Mouse (Mus musculus): ENCODE results near the gene Crybg3.
"Not testable (repeated sequence)": the region's sequence is repeated elsewhere in the genome, so short reads cannot be mapped to it uniquely, and the experiment has no call there.

Gene Crybg3

DNA sequence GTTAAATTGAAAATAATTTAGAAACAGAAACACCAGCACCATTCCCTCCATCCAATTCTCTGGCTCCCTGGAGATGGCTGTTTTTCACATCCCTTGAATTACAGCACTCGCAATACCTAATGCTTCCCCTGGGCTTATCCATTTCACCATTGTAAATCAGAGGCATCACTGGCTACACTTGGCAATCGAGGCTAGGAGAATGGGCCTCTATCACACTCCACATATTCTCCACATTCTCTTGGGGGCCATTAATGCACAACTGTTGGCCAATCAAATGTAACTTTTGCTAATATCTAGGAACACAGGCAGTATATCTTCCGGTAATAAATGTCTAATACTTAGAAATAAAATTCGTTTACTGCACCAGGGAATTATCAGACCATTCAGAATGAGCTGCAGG is 137.2 kb downstream of the Crybg3 start:
- in situ Hi-C loops (cut with MboI, MseI): no loop called here

DNA sequence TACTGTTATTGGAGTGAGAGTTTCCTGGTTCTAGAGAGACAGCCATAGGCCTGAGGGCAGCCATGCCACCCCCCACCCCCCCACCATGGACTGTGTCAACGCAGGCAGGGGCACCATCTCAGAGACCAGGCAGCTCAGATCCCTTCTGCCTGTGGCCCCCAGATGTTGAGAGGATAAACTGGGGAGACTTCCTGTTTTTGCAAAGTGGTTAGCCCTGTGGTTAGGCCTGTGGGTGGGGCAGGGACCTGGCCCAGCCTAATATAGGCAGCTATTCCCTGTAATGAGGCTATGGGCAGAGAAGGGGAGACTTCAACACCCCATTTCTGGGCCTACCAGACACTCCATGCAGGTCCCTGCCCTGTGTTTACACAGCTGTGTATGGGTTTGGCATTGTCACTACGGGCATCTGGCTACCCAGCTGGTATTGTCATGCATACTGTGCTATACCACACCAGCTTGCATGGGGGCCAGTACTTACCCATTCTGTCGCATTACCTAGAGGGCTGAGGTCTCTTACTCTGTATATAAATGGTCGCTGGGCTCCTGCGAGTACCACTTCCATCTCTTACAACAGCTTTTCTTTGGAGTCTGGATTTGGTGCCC is 141.4 kb downstream of the Crybg3 start:
- in situ Hi-C loops (cut with MboI, MseI): not testable (repeated sequence)

DNA sequence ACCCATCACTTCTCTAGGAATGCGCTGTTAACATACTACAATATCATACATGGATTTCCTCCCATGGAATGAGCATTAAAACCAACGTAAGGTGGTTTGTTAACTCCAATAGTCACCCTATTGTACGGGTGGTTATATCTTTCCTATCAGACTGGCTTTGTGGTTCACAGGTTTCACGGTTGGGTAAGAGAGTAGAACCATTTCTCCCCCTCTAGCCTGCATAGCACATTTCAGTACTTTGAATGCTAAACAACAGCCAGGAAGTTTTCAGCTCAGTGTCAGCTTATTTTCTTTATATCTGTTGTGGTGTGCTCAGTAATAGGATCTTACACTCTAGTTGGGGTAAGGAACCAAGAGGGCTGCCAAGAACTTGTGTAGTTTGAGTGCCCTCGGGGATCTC is 149.0 kb downstream of the Crybg3 start:
- in situ Hi-C loops (cut with MboI, MseI): no loop called here

- in situ Hi-C loops (cut with MboI, MseI): no loop called here
Observed at GRCm38 (mm10) chr16:59449092-59449491, 151.7 kb downstream of the Crybg3 start.

- in situ Hi-C loops (cut with MboI, MseI): no loop called here
Observed at GRCm38 (mm10) chr16:59448181-59448580, 152.6 kb downstream of the Crybg3 start.

DNA sequence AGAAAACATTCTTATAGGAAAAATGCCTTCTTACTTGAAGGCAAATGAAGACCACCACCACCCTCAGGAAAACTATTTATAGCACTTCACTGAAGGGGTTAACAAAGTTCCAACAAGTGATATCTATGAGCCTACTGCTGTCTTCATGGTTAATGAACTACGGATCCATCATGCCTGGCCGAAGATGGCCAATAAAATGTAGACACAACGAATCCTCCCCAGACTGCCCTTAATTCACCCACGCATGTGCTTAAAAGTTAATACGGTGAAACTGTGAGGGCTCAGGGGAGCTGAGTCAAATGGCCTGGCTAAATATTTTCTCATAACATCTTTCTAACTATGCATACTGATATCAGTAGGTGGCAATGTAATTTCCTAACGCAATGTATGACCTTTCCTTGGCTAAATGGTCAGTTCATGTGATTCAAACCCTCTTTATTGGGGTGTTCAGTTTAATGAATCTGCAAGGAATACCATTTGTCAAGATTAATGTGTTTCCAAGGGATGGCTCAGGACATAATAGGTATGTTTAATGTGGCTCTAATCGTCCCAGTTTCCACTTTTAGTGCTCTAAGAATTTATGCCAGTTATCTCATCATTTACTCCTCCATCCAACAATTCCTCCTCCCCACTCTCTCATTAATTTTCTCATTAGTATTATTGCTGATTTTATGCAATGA is 155.8 kb downstream of the Crybg3 start:
- in situ Hi-C loops (cut with MboI, MseI): no loop called here

Measured in regulatory T cell (primary cell).